Mouse (Mus musculus): ENCODE data around the gene Itgb3bp.

Itgb3bp gene

DNA sequence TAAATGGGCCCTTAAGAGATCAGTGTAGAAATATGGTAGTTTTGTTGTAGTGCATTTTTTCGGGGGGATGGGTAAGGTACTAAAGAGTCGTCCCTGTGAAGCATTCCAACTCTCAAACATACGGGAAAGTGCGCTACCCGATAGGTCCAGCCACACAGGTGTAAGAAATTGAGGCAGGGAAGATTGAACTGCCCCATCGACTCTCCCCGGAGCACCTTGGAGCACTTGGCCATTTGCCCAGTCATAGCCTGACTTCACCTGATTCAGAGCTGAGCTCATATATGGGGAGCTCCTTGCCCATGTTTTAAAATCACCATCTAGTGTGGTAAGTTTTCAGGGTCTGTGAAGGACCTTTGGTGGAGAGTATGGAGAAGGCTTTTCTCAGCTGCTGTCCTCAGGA lies 5.2 kb upstream of the Itgb3bp start:
- no peak for DNase-seq (ENCODE audit: low read depth, low spot score)

DNA sequence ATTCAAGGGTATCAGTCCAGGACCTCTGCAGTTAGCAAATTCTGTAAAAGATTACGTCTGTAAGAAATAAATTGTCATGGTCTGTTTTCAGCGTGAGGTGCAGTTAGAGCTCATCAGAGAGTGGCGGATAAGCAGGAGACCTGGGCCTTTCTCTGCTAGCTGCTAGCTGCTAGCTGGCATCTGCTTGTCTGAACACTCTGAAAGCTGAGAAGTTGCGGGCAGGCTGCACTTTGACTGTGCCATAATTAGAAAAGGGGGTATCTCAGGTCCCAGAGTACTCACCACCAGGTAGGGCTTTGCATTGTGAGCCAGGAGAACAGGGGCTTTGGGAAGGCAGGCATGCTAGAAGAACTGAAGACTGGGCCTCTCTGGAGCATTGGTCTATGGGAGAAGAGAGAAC lies 2.2 kb upstream of the Itgb3bp start:
- no peak for DNase-seq (ENCODE audit: low read depth, low spot score)

DNA sequence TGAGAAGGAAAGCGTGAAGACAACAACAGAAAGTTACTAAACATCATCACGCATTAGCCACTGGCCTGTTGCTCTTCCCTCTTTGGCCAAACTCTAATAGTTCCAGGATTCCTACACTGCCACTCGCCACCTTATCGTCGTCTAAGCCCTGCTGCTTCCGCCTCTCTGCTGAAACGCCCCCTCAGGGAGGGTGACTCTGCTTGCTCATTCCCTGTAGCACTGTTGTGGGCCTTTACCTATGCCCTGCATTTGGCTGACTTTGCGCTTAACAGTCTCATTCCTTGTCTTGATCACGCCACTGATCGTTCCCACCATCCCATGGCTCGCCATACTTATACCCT lies 1.6 kb upstream of the Itgb3bp start:
- DNase-seq (ENCODE audit: low read depth, low spot score), result no peak

DNA sequence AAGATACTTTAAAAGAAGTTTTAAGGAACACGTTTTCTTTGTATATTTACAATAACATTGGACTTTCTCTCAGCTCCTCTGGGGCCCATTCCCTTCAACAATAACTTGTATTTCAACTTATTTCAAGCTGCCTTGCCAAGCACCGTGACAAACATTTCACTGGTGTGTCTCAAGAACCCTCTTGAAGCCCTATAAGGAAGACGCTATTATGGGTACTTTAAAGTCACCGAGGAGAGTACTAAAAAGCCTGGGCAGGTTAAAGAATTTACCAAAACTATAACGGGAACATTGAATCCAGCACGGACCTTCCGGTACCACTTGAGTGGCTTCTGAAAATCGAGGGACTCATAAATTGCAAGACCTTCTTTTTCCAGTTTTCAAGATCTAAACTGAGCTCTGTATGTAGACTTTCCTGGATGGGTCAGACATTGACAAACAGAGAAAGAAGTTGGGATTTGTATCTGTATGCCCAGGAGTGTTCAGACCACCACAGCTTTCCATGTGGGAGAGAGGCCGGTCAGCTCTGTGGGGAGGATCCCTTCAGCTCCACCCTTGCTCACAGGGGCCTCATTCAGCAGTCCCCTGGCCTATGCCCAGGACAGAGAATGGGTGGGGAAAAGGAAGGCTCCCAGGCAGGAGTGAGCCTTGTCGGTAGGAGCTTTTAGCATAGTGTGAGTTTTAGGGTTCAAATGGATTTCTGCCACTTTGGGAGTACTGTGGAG lies 1.1 kb upstream of the Itgb3bp start:
- DNase-seq (ENCODE audit: low read depth, low spot score), result no peak

DNA sequence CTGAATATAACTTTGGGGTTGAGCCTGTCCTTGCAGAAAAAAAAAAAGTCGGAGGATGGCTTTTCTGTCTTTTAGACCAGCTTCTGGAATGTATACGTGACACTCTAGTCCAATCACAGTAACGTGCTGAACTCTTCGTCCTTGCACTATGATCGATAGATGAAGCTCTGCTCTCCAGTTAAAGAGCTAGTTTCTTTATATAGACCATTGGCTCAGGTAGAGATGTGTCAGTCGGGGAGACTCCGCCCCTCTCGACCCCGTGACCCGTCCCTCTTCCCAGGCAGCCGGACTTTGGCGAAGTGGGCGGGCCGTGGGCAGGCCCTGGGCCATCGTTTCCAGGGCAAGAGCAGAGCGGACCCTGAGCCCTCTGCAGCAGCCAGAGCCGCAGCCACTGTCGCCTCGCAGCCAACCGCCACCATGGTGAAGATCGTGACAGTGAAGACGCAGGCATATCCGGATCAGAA lies 432 bp downstream of the Itgb3bp start, which contains the start of gene Pgm1:
Gene Pgm1 (plus strand): TSS at position 266 of the 464 bp plus-strand sequence.
- peak; percentile 82 for DNase-seq (ENCODE audit: low read depth, low spot score)

DNA sequence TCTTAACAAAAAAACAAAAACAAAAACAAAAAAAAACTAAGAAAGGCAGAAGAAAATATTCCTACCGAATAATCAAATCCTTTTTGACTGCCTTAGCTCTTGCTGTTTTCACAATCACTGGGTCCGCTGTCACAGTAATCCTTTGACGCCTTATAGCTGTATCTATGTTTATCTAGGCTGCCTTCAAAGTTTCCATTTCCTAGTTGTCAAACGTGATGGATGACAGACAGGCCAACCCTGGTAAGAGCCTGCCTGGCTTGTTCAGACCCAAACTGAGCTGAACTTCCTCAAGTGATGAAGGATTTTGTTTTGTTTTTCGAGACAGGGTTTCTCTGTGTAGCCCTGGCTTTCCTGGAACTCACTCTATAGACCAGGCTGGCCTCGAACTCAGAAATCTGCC lies 1.1 kb downstream of the Itgb3bp start:
- peak; percentile 23 for DNase-seq (ENCODE audit: low read depth, low spot score)

DNA sequence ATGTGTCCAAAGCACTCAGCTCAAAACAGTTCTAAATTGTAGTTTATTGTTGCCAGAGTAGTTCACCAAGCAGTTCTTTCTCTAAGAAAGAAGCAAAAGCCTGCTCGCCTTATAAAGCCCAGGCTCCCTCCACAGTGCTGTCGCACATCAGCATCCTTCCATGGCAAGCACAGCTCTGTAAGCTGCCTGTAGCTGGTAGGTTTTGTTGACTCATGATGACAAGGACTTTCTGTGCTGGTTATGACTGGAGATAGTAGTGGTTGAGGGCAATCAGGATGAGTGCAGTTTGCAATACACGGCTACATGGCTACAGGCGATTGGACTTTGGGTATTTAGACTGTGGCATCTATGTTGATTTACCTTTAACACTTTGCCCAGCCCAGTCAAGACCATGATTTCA lies 3.2 kb downstream of the Itgb3bp start:
- DNase-seq (ENCODE audit: low read depth, low spot score), result no peak

DNA sequence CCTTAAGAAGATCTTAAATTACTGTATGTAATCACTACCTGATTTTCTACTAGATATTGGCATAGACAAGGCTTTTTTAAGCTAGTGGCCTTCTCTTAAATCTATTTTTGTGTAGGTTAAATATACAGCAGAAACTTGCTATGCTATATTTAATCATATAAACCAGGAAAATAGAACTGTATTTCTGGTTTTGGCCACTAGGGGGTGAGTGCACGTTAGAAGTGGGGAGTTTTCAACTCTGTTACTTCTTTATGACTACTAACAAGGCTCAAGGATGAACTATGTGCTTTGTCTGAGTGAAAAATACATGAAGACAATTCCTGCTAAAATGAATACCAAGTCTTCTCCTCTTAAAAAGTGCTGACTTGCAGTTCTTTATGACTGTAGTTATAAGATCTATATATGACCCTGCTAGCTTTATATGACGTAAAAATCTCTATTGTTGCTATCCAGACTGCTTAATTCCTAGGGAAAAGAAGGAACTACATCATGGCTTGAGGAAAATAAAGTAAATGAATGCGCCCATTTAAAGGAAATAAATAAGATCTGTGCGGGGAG lies 15.6 kb downstream of the Itgb3bp start:
- DNase-seq (ENCODE audit: low read depth, low spot score), result peak; percentile 67

DNA sequence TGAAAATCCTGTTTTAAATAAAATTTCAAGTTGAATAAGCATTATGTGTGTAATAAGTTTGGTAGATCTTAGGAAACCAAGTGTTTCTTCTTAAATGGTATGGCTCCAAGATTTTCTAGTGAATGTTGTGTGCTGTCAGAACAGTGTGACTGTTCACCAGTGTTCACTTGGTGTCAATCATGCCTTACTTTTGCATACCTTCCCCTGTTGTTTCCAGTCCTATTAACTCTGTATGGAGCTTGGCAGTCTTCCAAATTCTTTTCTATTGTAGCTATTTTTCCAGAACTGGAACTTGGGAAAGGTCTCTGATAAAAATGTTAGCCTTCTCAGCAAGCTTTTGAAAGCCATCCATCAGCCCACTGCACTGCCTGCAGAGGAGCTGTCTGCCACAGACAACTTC lies 47.2 kb downstream of the Itgb3bp start:
- DNase-seq (ENCODE audit: low read depth, low spot score), result no peak

DNA sequence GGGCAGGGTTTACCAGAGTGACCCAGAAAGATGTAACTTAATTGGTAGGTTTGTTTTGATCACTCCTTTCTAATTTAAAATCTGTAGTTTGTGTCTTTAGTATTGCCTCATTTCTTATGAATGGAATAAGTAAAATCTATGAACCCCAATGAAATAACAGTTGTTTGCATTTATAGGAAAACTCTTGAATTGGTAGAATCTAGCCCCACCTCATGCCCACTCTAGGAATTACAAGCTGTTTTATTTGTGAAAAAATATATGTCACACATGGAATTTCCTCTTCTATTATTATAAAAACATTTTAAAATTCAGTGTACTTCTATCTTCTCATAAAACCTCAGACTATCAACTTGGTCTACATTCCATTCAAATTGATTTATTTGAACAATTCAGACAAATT lies 47.7 kb downstream of the Itgb3bp start:
- peak; percentile 51 for DNase-seq (ENCODE audit: low read depth, low spot score)

DNA sequence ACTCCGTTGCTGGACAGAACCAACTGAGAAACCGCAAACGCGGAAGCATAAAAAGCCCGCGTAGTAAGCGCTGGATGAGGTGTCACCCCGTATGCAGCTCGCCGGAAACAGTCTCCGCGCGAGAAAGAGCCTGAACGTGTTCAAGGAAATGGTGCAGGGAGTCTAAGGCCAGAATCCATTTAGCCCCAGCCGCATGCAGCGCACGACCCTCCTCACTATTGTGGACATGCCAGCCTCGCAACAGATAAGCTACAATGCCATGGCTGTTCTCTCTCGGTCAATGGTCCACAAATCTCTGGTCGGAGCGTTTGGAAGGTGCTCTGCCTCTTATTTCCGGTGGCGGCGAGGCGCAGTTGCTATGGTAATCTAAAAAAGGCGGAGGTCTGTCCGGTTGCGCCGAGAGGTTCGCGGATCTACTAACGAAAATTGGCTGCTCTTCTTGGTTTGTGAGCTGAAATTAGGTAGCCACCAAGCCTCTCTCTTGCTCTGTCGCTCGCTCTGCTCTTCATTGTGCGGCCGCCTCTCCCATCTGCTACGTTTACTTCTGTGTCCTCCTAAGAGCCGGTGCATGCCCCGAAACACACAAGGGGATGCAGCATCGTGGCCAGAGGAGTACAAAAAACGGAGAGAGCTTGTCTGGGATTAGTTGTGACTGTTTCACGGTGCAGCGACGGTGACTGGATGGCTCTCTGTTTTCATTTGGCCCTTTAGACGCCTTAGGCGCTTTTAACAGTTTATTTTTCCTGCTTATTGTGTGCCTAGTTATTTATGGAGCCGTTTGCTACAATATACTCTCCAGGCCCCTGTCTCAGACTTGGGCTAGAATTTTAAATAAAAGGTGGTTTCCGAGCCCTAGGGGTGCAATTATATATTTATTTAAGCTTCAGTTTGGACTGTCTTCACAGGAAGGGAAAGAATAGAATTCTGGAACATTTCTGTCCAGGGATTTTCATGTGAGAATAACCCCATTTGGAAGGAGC lies 100.2 kb downstream of the Itgb3bp start, which contains the start of gene Efcab7:
Gene Efcab7 (plus strand): TSS at position 105 of the 980 bp plus-strand sequence.
- DNase-seq (ENCODE audit: low read depth, low spot score), result peak; percentile 89

DNA sequence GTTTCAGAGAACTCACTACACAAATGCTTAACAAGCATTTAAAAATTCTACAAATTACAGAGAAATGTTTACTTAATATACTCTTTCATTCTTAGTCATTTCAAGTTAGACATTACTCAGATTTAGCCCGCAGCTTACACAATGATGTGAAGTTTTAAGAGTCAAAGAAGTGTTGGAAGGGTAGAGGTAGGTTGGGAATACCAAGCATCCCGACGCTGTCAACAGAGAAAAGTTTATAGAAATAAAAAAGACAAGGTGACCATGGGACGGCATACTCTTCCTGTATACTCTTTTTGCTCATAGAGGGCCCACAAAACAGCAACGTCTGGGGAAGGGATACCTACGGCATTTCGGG lies 100.9 kb downstream of the Itgb3bp start:
- DNase-seq (ENCODE audit: low read depth, low spot score), result no peak

DNA sequence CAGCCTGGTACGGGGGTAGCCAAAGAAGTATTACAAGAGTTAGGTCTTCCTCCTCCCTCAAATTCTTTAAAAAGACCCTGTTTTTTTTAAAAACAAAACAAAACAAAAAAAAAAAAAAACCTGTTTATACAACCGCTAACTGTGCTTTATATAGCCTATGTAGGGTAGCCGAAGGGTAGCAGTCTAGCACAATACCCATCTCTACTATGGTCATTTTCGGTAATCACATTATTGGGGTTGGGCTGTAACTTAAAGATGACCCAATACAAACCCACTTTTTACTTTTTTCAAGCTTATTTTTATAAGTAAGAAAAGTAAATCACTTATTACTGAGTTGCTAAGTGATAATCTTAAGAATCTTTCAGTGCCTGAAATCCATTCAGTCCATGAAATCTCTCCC lies 101.3 kb downstream of the Itgb3bp start:
- DNase-seq (ENCODE audit: low read depth, low spot score), result no peak

DNA sequence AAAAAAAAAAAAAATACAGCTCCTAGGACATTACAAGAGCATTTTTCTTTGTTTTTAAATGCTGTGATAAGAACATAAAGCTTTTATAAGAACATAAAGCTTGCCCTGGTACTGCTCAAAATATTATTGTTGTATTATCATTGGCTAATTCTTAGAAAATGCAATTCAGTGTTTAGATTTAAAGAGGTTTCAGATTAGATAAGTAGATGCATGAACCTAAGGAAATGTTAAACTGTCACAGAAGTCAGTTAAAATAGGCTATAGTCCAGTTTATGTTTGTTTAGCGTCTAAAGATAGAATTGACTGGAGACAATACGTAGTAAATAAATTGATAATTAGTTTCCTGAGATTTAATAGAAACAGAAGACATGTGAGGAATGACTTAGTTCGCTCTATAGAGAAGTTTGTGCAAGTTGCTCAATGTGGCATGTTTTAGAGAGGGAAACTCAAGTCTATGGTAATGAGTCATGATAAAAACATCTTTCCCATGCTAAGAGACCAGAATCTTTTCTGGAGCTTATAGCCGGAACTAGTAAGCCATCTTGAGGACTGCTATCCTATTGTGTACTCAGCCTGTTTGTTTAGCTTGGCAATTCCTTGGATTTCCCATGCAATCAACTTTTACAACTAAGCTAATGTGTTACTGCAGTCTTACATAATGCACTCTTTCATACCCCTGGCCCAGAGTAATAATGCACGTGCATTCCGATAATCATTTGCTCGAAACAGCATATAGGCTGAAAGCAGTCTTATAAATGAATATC lies 112.7 kb downstream of the Itgb3bp start:
- DNase-seq (ENCODE audit: low read depth, low spot score), result no peak

DNA sequence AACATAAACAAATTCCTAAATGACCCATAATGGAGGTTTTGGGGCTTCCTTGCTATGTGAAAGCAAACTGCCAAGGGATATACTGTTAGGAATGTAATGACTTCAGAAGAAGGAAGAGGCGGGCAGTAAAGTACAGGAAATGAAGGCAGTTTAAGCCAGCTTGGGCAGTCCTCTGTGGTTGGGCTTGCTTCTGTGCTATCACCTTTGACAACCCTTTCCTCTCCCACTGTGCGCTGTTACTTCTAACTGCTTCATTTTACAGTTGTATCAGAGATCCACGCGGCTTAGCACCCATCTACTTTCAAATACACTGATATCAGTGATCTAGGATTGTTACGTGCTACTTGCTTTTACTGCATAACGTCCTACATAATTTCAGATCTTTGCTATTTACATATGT lies 137.2 kb downstream of the Itgb3bp start:
- DNase-seq (ENCODE audit: low read depth, low spot score), result no peak

DNA sequence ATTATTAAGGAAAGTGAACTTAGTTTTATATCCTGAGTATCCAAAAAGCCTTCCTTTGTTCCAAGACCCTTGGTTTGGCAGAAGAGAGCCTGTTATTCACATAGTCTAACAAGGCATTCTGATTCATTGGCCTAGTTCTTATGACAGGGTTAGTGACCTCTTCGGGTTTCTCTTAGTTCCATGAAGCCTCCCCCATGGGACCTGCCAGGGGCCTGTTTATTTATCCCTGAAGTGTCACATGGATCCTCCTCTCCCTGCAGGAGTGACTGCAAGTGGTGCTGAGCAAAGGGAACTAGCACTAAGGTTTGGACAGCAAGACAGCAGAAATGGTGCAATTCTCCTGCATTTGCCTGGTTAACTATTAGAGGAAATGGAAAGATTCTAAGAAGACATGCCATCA lies 156.6 kb downstream of the Itgb3bp start:
- DNase-seq (ENCODE audit: low read depth, low spot score), result no peak

DNA sequence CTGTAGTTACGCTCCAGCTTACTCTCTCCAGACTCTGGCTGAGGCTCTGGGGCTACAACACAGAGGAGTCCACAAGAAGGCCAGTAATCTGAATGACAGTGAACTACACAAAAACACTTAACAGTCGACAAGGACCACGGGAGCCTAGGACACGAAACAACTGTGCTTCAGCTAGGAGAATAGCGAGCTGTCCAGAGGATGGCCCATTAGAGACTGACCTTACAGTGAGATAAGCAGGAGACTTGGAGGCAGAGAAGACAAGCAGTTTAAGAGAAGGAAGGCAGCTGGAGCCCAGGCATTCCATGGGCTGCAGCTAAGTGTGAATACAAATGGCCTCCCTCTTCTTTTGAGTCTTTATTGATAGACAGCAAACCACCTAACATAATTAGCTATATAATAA lies 159.1 kb downstream of the Itgb3bp start:
- no peak for DNase-seq (ENCODE audit: low read depth, low spot score)

DNA sequence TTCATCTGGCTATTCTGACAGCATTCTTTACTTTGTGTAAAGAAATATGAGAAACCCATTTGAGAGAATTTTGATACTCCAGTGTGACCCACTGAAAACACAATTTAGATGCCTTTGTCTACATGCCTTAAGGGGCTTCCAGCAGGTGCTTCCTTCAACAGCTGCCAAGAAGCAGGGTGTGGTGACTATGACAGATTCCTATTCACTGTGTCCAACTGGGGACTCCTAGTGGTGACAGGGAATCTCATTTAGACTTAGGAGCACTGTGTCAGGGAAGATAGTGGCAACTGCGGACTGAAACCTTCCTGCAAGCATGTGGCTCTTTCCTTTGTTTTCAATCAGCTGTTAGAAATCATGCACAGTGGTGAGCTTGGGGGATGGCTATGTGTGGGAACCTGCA lies 162.9 kb downstream of the Itgb3bp start:
- no peak for DNase-seq (ENCODE audit: low read depth, low spot score)

DNA sequence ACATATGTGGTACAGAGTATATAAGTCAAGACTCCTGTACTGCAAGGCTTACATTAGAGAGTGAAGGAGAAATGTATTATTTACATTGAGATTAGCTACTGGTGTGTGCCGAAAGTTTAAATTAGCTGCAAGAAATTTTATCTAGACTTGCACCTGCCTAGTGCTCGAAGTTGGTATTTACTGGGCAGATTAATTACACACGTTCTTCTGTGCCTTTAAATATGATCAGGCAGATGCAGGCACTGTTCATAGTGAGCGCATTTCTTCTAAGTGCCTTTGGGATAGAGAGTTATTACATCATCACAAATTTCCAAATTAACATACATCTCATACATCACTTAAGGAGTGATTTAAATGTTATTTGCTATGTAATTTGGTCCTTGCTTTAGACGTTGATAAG lies 163.3 kb downstream of the Itgb3bp start:
- DNase-seq (ENCODE audit: low read depth, low spot score), result no peak

DNA sequence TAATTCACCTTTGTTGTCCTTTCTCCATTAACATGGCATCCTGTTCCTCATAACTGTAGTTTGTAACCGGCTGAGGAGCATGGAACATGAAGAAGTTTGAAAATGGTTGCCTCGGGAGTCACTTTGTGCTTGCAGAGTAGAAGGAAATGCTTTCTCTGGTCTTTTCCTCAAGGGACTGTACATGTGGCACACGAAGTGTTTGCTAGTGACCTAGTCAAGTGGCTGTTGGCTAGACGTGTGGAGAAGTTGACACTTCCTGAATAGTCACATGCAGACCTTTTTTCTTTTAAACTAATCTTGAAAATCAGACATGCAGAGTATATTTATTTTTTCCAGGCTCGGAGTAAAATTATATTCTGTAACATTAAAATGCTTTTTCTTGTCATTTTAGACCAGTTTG lies 177.2 kb downstream of the Itgb3bp start:
- DNase-seq (ENCODE audit: low read depth, low spot score), result no peak

DNA sequence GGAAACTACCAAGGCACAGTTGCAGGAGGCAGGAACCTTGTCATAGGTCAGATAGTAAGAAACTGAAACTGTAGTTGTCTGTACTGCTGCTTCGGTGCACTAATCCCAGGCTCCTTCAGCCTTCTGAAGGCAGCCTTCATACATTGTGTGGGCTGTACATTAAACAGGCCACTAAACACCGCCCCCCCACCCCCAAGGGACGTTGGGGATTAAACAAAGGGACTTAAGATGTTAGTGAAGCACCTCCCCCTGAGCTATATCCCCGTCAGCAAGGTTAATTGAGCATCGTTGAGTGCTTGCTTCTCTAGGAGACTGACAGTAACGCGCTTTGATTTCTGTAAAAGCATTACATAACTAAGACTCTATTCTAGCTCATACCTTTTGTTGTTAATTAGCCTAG lies 189.8 kb downstream of the Itgb3bp start:
- DNase-seq (ENCODE audit: low read depth, low spot score), result no peak

Data from CD4-positive, CD25-positive, alpha-beta regulatory T cell, adult 2 months (primary cell).